Mouse (Mus musculus) adrenal gland, postnatal 4 days (tissue): ENCODE results near the gene Fzd2. TPM values are rescaled to one million over a fixed set of nuclear protein-coding genes. Genes with fewer than 3 reads are reported as not detected.

Experiments used
- total RNA-seq, 2 experiments: library from RNA; stranded (reverse); gene quantifications; 2 replicates each; pipeline ENCODE4 v1.2.3; 2021

The Fzd2 gene
- total RNA-seq, 2 experiments from 2014 or later: 11.9 to 16.3 TPM

Other genes with a start within 250 kb of the Fzd2 start
- gene Slc4a1, start 238.2 kb upstream of the Fzd2 start, total RNA-seq: 100 to 1,000 TPM in 1 of 2 experiments, 10 to 100 TPM in 1; 75.5 to 140 TPM
- gene Rundc3a, start 211.0 kb upstream of the Fzd2 start, total RNA-seq: 10 to 100 TPM; 59.3 to 61.2 TPM
- gene Slc25a39, start 196.4 kb upstream of the Fzd2 start, total RNA-seq: 100 to 1,000 TPM; 254 to 261 TPM
- 100 to 1,000 TPM; 170 to 175 TPM for gene Grn, start 174.1 kb upstream of the Fzd2 start, total RNA-seq
- gene Fam171a2, start 156.7 kb upstream of the Fzd2 start, total RNA-seq: 10 to 100 TPM; 22.5 to 22.9 TPM
- gene Itga2b, start 134.3 kb upstream of the Fzd2 start, total RNA-seq: 1 to 10 TPM; 6.1 to 8.4 TPM
- gene Gpatch8, start 48.0 kb upstream of the Fzd2 start, total RNA-seq: 10 to 100 TPM; 41.5 to 45.8 TPM
- 1 to 10 TPM; 1.4 to 1.9 TPM for gene Gm11627, start 24.9 kb upstream of the Fzd2 start, total RNA-seq
- under 1 TPM in 1 of 2 experiments, not detected in 1; 0.11 TPM for gene Meioc, start 59.3 kb downstream of the Fzd2 start, total RNA-seq
- gene Ccdc43, start 93.4 kb downstream of the Fzd2 start, total RNA-seq: 10 to 100 TPM; 24.2 to 31.2 TPM
- gene Adam11, start 157.0 kb downstream of the Fzd2 start, total RNA-seq: 10 to 100 TPM; 17.4 to 17.6 TPM
- gene Gjc1, start 215.3 kb downstream of the Fzd2 start, total RNA-seq: 10 to 100 TPM; 39.6 to 40.2 TPM
- gene Higd1b, start 231.5 kb downstream of the Fzd2 start, total RNA-seq: 1 to 10 TPM in 1 of 2 experiments, under 1 TPM in 1; 0.87 to 1.2 TPM